Mouse (Mus musculus) cerebellum, adult 2 months (tissue): ENCODE results near the gene Sema4g.

Experiments
- CTCF ChIP-seq: fragments of 200-500 bp; IDR thresholded peaks from 2 replicates; pipeline ENCODE4 v1.5.1; 2011; ENCODE audit warnings: low read depth, mild to moderate bottlenecking, control low read depth, low read length, moderate library complexity, borderline replicate concordance; ENCODE audit not compliant: insufficient read depth
- POLR2A ChIP-seq: fragments of 200-500 bp; IDR thresholded peaks from 2 replicates; pipeline ENCODE4 v1.6.1; 2011; ENCODE audit warnings: low read length, control low read depth, borderline replicate concordance; ENCODE audit not compliant: insufficient read depth

- TF ChIP-seq CTCF (peak; percentile 45; the same call in 1 of the 2 replicates), POLR2A (no peak)
These were observed 13.4 kb downstream of the Sema4g start for GRCm38 (mm10) chr19:45002301-45002700.
